Mouse (Mus musculus): Measurements from ENCODE around the gene Ranbp9. TPM values are rescaled to one million over a fixed set of nuclear protein-coding genes. Genes with fewer than 3 reads are reported as not detected.

Ranbp9 gene
- total RNA-seq (2021): 100 to 1,000 TPM; 102 to 105 TPM
- long read RNA-seq, experiment 1, transcript Ranbp9-201 (14 exons, 3,371 nt): major isoform, 78 of 98 reads
- long read RNA-seq, experiment 1, partial matches to known transcripts: 10 of 98 reads
- long read RNA-seq, experiment 1, other reads (novel, unspliced or antisense): 9 of 98 reads
- long read RNA-seq, experiment 2, transcript Ranbp9-201 (14 exons, 3,371 nt): major isoform, 43 of 57 reads
- long read RNA-seq, experiment 2, partial matches to known transcripts: 6 of 57 reads
- long read RNA-seq, experiment 2, other reads (novel, unspliced or antisense): 8 of 57 reads

- peak; percentile 64 to 83 for DNase-seq (ENCODE audit: low spot score in 2 of 2)
These were observed at the start of gene Ranbp9 for GRCm38 (mm10) chr13:43480957-43481858. TSS of gene Ranbp9 (minus strand) at chr13:43481282.

DNA sequence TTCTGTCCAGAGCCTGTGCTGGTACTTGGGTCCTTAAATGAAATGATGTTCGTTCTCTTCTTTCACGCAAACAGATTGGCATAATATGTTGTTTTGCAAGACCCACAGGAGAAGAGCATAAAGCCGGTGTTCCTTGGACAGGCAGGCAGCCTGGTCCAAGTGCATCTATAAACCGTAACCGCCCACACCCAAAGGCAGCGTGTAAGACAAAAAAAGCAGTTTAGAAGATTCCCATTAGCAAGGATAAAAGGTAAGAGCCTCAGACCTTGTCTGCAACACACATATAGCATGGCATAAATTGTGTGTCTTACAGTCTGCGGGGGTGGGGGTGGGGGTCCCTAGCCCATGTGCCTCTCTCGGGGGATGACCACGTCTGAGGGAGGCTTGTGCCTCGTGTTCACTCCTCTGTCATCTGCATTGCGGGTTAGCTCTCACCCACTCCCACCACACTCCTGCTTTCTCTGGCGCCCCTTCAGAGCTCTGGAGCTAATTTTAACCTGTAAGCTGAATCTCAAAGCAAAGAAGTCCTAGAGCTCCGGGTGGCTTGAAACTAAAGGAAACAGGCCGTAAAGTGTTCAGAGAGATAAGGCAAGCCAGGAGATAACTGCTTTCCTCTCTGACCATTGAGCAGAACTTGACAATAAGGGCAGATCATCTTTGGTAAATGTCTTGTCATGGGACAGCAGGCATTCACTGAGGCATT, 49.2 kb upstream of the Ranbp9 start:
- peak; percentile 61 to 84 for DNase-seq (ENCODE audit: low spot score in 2 of 2)

GRCm38 (mm10) chr13:43526289-43526688, 45.2 kb upstream of the Ranbp9 start:
- no peak for DNase-seq (ENCODE audit: low spot score in 2 of 2)

DNA sequence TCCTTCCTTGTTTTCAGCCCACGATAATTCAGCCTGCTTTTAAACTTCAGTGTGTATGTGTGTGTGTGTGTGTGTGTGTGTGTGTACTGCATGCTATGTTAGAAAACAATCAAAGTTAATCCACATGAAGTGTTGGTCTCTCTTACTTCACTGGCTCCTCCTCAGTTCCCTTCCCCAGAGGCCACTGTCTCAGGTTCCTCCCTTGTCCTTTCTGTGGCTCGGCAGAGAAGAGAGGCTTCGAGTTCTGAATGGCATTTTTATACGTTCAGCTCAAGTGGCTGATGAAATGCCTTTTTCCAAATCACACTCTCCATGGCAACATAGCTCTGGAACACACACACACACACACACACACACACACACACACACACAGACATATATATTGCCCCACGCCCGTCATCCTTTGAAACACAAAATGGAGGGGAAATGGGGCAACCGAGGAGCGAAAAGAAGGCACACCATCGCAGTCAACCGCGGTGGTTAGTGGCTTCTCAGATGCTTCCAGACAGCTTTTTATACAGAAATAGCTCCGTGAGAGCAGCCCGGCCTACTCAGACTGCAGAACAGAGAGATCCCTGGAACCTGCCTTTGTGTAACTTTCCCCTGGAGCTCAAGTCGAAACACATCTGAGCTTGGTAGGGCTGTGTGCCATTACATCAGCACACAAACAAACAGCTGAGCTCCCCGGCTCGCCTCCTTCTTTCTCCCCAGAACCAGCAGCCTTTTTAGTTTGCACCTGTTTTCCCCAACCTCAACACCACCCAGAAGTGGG, 44.5 kb upstream of the Ranbp9 start:
- peak; percentile 59 to 68 for DNase-seq (ENCODE audit: low spot score in 2 of 2)

GRCm38 (mm10) chr13:43524491-43525362, 43.6 kb upstream of the Ranbp9 start:
- DNase-seq (ENCODE audit: low spot score in 2 of 2): peak; percentile 49 to 54

DNA sequence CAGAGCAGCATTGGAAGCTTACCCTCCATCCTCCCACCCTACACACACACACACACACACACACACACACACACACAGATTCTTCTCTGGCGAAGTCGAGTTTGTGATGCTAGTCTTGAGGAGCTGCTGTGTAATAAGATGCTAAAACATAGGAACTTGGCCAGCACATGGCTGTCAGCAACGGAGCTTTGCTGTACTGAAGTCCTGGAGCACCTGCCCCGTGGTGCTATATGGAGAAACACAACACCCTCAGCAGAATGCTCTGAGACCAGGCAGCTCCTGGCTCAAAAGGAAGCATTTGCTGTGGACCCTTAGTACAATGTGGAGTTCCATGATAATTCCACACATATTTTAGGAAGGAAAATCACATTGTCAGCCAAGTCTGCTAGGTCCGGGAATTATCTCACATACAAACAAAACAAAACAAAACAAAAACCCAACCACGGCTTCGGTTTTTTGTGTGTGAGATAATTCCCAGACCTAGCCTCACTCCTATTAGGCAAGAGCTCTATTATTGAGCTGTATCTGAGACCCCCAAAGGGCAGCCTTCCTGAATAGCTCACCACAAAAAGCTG, 42.9 kb upstream of the Ranbp9 start:
- no peak for DNase-seq (ENCODE audit: low spot score in 2 of 2)

DNA sequence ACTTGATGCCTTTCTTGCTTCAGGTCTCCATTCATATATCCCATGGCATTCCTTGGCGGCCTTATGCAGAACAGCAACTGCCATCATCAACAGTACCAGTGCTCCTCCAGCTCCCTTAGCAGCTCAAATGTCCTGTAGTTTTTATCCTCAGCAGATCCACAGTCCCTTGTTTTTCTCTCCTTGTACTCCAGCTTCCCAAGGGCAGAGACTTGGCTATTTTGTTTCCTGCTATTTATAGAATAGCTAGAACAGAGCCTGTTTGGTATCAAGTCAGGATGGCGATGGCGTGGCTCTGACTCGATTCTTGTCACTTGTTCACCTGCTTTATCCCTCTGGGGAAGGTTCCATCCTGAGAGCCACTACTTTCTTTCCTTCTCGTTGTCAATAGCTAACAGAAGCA, 40.9 kb upstream of the Ranbp9 start:
- no peak for DNase-seq (ENCODE audit: low spot score in 2 of 2)

- no peak for DNase-seq (ENCODE audit: low spot score in 2 of 2)
These were observed 38.2 kb upstream of the Ranbp9 start for GRCm38 (mm10) chr13:43519251-43519650.

GRCm38 (mm10) chr13:43517371-43517770, 36.3 kb upstream of the Ranbp9 start:
- no peak for DNase-seq (ENCODE audit: low spot score in 2 of 2)

- DNase-seq (ENCODE audit: low spot score in 2 of 2): no peak
These were observed 35.8 kb upstream of the Ranbp9 start for GRCm38 (mm10) chr13:43516931-43517330.

GRCm38 (mm10) chr13:43516119-43516518, 35.0 kb upstream of the Ranbp9 start:
- peak in 1 of 2 experiments; percentile 48 for DNase-seq (ENCODE audit: low spot score in 2 of 2)

DNA sequence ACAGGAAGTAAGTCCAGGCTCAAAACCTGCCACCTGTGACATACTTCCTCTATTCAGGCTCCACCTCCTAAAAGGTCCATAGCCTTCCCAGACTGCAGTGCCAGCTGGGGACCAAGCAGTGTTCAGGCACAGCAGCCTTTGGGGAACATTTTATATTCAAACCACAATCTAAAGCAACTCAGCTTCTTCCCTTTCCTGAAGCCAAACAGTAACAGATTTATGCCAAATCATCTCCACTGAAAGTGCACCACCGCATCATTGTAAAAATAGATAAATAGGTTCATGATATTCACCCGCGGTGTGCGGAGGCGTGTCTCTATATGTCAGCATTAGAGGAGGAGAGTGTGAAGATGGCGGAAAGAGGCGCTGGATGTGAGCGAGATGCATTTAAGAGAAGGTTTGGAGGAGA, 33.9 kb upstream of the Ranbp9 start:
- peak in 1 of 2 experiments; percentile 36 for DNase-seq (ENCODE audit: low spot score in 2 of 2)

- DNase-seq (ENCODE audit: low spot score in 2 of 2): no peak
These were observed 31.7 kb upstream of the Ranbp9 start for GRCm38 (mm10) chr13:43512736-43513135.

DNA sequence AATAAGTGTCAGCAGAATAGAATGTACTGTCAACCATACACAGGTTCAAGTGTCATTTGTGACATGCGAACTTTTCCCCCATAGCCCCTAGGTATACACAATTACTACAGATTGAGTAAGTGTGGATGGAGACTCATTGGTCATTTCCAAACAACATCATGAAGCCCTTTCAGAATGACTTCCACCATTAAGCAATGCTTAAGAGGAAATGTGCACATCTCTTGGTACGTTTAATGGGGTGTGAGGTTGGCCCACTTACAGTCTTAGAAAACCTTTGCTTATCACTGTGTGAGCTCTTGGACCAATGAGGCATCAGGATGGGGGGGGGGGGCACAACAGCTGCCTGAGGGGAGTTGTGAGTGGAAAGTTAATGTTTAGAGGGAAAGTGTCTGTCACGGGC, 24.7 kb upstream of the Ranbp9 start:
- no peak for DNase-seq (ENCODE audit: low spot score in 2 of 2)

GRCm38 (mm10) chr13:43503395-43503850, 22.3 kb upstream of the Ranbp9 start:
- no peak for DNase-seq (ENCODE audit: low spot score in 2 of 2)

GRCm38 (mm10) chr13:43501601-43502000, 20.5 kb upstream of the Ranbp9 start:
- no peak for DNase-seq (ENCODE audit: low spot score in 2 of 2)

- DNase-seq (ENCODE audit: low spot score in 2 of 2): no peak
These were observed 19.4 kb upstream of the Ranbp9 start for GRCm38 (mm10) chr13:43500483-43500850.

- no peak for DNase-seq (ENCODE audit: low spot score in 2 of 2)
These were observed 18.8 kb upstream of the Ranbp9 start for GRCm38 (mm10) chr13:43499731-43500482.

DNA sequence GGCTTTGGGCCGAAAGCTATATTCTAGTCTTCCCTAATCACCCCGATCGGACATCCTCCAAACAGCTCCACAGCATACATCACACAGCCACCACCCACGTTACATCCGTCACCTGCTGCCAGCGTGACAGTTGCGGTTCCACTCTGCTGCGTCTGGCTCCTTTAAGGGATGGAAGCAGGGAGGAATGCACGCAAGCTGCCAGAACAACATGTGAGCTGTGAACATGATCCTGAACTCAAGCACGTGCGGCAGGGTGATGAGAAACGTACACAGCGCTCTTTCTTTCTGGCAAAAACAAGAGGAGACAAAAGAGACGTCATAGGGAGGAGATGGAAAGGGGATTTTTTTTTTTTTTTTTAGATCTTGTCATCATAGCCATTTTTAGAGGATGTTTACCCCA, 17.8 kb upstream of the Ranbp9 start:
- DNase-seq (ENCODE audit: low spot score in 2 of 2): peak; percentile 52 to 62
